Mouse (Mus musculus): ENCODE results near the gene Tvp23a. TPM values are rescaled to one million over a fixed set of nuclear protein-coding genes. Genes with fewer than 3 reads are reported as not detected.
A peak's percentile ranks its signal among the peaks of the same experiment; 100 is the strongest.

Tvp23a gene
- polyA plus RNA-seq, 1 experiment from 2014 or later = 60.3 TPM

- Histone ChIP-seq H3K4me3 (replicated peaks; ENCODE audit: low read length) (no peak overlapping the region), H3K27me3 (replicated peaks; ENCODE audit: control insufficient read depth, insufficient read depth, low read length) (no peaks in the 10 kb centered on the region), H3K36me3 (ENCODE audit: control insufficient read depth, insufficient read depth) (no peaks in the 10 kb centered on the region), H3K27ac (ENCODE audit: low read length) (no peak overlapping the region), H3K9me3 (ENCODE audit: control insufficient read depth, low read length) (no peaks in the 10 kb centered on the region), H3K4me1 (replicated peaks; ENCODE audit: control insufficient read depth, insufficient read depth, low read length) (no peaks in the 10 kb centered on the region), H3K4me2 (ENCODE audit: low read length) (no peak overlapping the region), H3K9ac (replicated peaks; ENCODE audit: low read depth, low read length) (no peak overlapping the region)
- ATAC-seq = no peak
- 95% methylated on average over 2 of the region's 2 CpGs for WGBS
Observed at GRCm38 (mm10) chr16:10461178-10461577, 14.0 kb upstream of the Tvp23a start.

- no peak for ATAC-seq
- Histone ChIP-seq H3K27ac (ENCODE audit: low read length) (no peak overlapping the region), H3K4me2 (ENCODE audit: low read length) (no peak overlapping the region), H3K27me3 (replicated peaks; ENCODE audit: control insufficient read depth, insufficient read depth, low read length) (no peaks in the 10 kb centered on the region), H3K9me3 (ENCODE audit: control insufficient read depth, low read length) (no peaks in the 10 kb centered on the region), H3K4me1 (replicated peaks; ENCODE audit: control insufficient read depth, insufficient read depth, low read length) (no peaks in the 10 kb centered on the region), H3K4me3 (replicated peaks; ENCODE audit: low read length) (no peak overlapping the region), H3K36me3 (ENCODE audit: control insufficient read depth, insufficient read depth) (no peaks in the 10 kb centered on the region), H3K9ac (replicated peaks; ENCODE audit: low read depth, low read length) (no peak overlapping the region)
- WGBS = 78% methylated on average over 2 of the region's 2 CpGs
Observed at GRCm38 (mm10) chr16:10460188-10460587, 13.0 kb upstream of the Tvp23a start.

- ATAC-seq = no peak
- Histone ChIP-seq H3K9ac (replicated peaks; ENCODE audit: low read depth, low read length) (no peak overlapping the region), H3K9me3 (ENCODE audit: control insufficient read depth, low read length) (no peaks in the 10 kb centered on the region), H3K4me2 (ENCODE audit: low read length) (no peak overlapping the region), H3K27ac (ENCODE audit: low read length) (no peak overlapping the region), H3K4me3 (replicated peaks; ENCODE audit: low read length) (no peak overlapping the region), H3K36me3 (ENCODE audit: control insufficient read depth, insufficient read depth) (no peaks in the 10 kb centered on the region), H3K27me3 (replicated peaks; ENCODE audit: control insufficient read depth, insufficient read depth, low read length) (no peaks in the 10 kb centered on the region), H3K4me1 (replicated peaks; ENCODE audit: control insufficient read depth, insufficient read depth, low read length) (peaks cover 4% of the 10 kb centered on the region; the same call in 1 of the 2 replicates)
- WGBS = 64% methylated on average over 3 of the region's 3 CpGs
Observed at GRCm38 (mm10) chr16:10454583-10454974, 7.4 kb upstream of the Tvp23a start.

- H3K36me3 ChIP-seq (ENCODE audit: control insufficient read depth, insufficient read depth) = no peaks in the 10 kb centered on the region
- no peaks in the 10 kb centered on the region for H3K9me3 ChIP-seq (ENCODE audit: control insufficient read depth, low read length)
- 82% methylated on average over 6 of the region's 6 CpGs for WGBS
- H3K4me3 ChIP-seq (replicated peaks; ENCODE audit: low read length) = no peak overlapping the region
- H3K27me3 ChIP-seq (replicated peaks; ENCODE audit: control insufficient read depth, insufficient read depth, low read length) = no peaks in the 10 kb centered on the region
- H3K4me1 ChIP-seq (replicated peaks; ENCODE audit: control insufficient read depth, insufficient read depth, low read length) = peaks cover 4% of the 10 kb centered on the region; the same call in 1 of the 2 replicates
- ATAC-seq = no peak
- H3K9ac ChIP-seq (replicated peaks; ENCODE audit: low read depth, low read length) = no peak overlapping the region
- no peak overlapping the region for H3K4me2 ChIP-seq (ENCODE audit: low read length)
- no peak overlapping the region for H3K27ac ChIP-seq (ENCODE audit: low read length)
Observed at GRCm38 (mm10) chr16:10453872-10454582, 6.9 kb upstream of the Tvp23a start.

- 52% methylated on average over 8 of the region's 8 CpGs for WGBS
- no peaks in the 10 kb centered on the region for H3K36me3 ChIP-seq (ENCODE audit: control insufficient read depth, insufficient read depth)
- no peaks in the 10 kb centered on the region for H3K27me3 ChIP-seq (replicated peaks; ENCODE audit: control insufficient read depth, insufficient read depth, low read length)
- H3K4me2 ChIP-seq (ENCODE audit: low read length) = no peak overlapping the region
- H3K9me3 ChIP-seq (ENCODE audit: control insufficient read depth, low read length) = no peaks in the 10 kb centered on the region
- H3K27ac ChIP-seq (ENCODE audit: low read length) = no peak overlapping the region
- ATAC-seq = peak; percentile 62
- H3K4me3 ChIP-seq (replicated peaks; ENCODE audit: low read length) = no peak overlapping the region
- no peak overlapping the region for H3K9ac ChIP-seq (replicated peaks; ENCODE audit: low read depth, low read length)
- peaks cover 9% of the 10 kb centered on the region for H3K4me1 ChIP-seq (replicated peaks; ENCODE audit: control insufficient read depth, insufficient read depth, low read length)
Observed at GRCm38 (mm10) chr16:10452445-10452896, 5.3 kb upstream of the Tvp23a start.

- 84% methylated on average over 2 of the region's 2 CpGs for WGBS
- no peak overlapping the region for H3K27ac ChIP-seq (ENCODE audit: low read length)
- H3K4me3 ChIP-seq (replicated peaks; ENCODE audit: low read length) = no peak overlapping the region
- no peaks in the 10 kb centered on the region for H3K36me3 ChIP-seq (ENCODE audit: control insufficient read depth, insufficient read depth)
- H3K9ac ChIP-seq (replicated peaks; ENCODE audit: low read depth, low read length) = no peak overlapping the region
- no peak overlapping the region for H3K4me2 ChIP-seq (ENCODE audit: low read length)
- no peaks in the 10 kb centered on the region for H3K9me3 ChIP-seq (ENCODE audit: control insufficient read depth, low read length)
- no peaks in the 10 kb centered on the region for H3K27me3 ChIP-seq (replicated peaks; ENCODE audit: control insufficient read depth, insufficient read depth, low read length)
- peaks cover 9% of the 10 kb centered on the region for H3K4me1 ChIP-seq (replicated peaks; ENCODE audit: control insufficient read depth, insufficient read depth, low read length)
- no peak for ATAC-seq
Observed at GRCm38 (mm10) chr16:10451906-10452305, 4.7 kb upstream of the Tvp23a start.

GRCm38 (mm10) chr16:10448931-10449330 lies 1.8 kb upstream of the Tvp23a start:
- no peaks in the 10 kb centered on the region for H3K27me3 ChIP-seq (replicated peaks; ENCODE audit: control insufficient read depth, insufficient read depth, low read length)
- H3K4me3 ChIP-seq (replicated peaks; ENCODE audit: low read length) = no peak overlapping the region
- H3K4me2 ChIP-seq (ENCODE audit: low read length) = no peak overlapping the region
- WGBS = 88% methylated on average over 9 of the region's 9 CpGs
- H3K27ac ChIP-seq (ENCODE audit: low read length) = no peak overlapping the region
- no peaks in the 10 kb centered on the region for H3K9me3 ChIP-seq (ENCODE audit: control insufficient read depth, low read length)
- ATAC-seq = no peak
- H3K4me1 ChIP-seq (replicated peaks; ENCODE audit: control insufficient read depth, insufficient read depth, low read length) = peaks cover 32% of the 10 kb centered on the region
- H3K9ac ChIP-seq (replicated peaks; ENCODE audit: low read depth, low read length) = no peak overlapping the region
- no peaks in the 10 kb centered on the region for H3K36me3 ChIP-seq (ENCODE audit: control insufficient read depth, insufficient read depth)

GRCm38 (mm10) chr16:10447781-10448180 lies 619 bp upstream of the Tvp23a start:
- Histone ChIP-seq H3K27me3 (replicated peaks; ENCODE audit: control insufficient read depth, insufficient read depth, low read length) (no peaks in the 10 kb centered on the region), H3K4me1 (replicated peaks; ENCODE audit: control insufficient read depth, insufficient read depth, low read length) (peaks cover 32% of the 10 kb centered on the region), H3K9me3 (ENCODE audit: control insufficient read depth, low read length) (no peaks in the 10 kb centered on the region), H3K4me3 (replicated peaks; ENCODE audit: low read length) (peak overlapping the region; percentile 80), H3K27ac (ENCODE audit: low read length) (peak overlapping the region; percentile 89), H3K9ac (replicated peaks; ENCODE audit: low read depth, low read length) (peak overlapping the region; percentile 87), H3K4me2 (ENCODE audit: low read length) (peak overlapping the region; percentile 85), H3K36me3 (ENCODE audit: control insufficient read depth, insufficient read depth) (no peaks in the 10 kb centered on the region)
- no peak for ATAC-seq
- WGBS = 62% methylated on average over 2 of the region's 2 CpGs

- ATAC-seq = peak; percentile 80
- WGBS = 9% methylated on average over 13 of the region's 13 CpGs
- peak overlapping the region; percentile 85 for H3K4me2 ChIP-seq (ENCODE audit: low read length)
- H3K36me3 ChIP-seq (ENCODE audit: control insufficient read depth, insufficient read depth) = no peaks in the 10 kb centered on the region
- peak overlapping the region; percentile 89 for H3K27ac ChIP-seq (ENCODE audit: low read length)
- H3K9me3 ChIP-seq (ENCODE audit: control insufficient read depth, low read length) = no peaks in the 10 kb centered on the region
- H3K4me3 ChIP-seq (replicated peaks; ENCODE audit: low read length) = peak overlapping the region; percentile 80
- H3K4me1 ChIP-seq (replicated peaks; ENCODE audit: control insufficient read depth, insufficient read depth, low read length) = peaks cover 29% of the 10 kb centered on the region
- H3K9ac ChIP-seq (replicated peaks; ENCODE audit: low read depth, low read length) = peak overlapping the region; percentile 87
- H3K27me3 ChIP-seq (replicated peaks; ENCODE audit: control insufficient read depth, insufficient read depth, low read length) = no peaks in the 10 kb centered on the region
Observed at GRCm38 (mm10) chr16:10446573-10447263, 444 bp downstream of the Tvp23a start.

All from forebrain, embryonic 16.5 days (tissue).